Mouse (Mus musculus): Measurements from ENCODE around the gene Fbxo48.

DNA sequence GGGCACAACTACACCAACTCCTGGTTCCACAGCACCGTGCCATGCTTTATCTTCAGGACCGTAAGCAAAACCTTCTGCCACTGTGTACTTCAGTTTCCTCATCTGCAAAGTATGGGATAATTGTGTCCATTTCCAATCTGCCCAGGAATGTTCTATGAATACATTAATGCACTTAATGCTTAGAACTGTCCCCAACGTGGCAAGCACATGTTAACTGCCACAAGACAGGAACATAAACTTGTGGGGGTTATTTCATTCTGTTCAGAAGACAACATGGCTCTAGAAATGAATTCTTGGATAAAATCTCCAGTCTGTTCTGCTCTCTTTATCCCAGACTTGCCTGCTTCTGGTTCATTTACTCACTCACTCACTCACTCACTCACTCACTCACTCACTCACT, 52.6 kb downstream of the Fbxo48 start:
- TF ChIP-seq GATA2 (IDR thresholded peaks at IDR 0.05; ENCODE audit: borderline replicate concordance, low read depth, low read length) = no peak
- no peak for TF ChIP-seq GATA1 (IDR thresholded peaks at IDR 0.05; ENCODE audit: borderline replicate concordance, low read length)
- TF ChIP-seq CTCF (IDR thresholded peaks at IDR 0.05; ENCODE audit: low read depth, low read length) = no peak
- no peak for TF ChIP-seq TAL1 (conservative IDR thresholded peaks at IDR 0.05; ENCODE audit: low read depth, low read length)
- no peak for TF ChIP-seq POLR2AphosphoS5 (IDR thresholded peaks at IDR 0.05; ENCODE audit: insufficient replicate concordance, low read depth, low read length)

Measured in G1E (cell line).